Mouse (Mus musculus) heart, adult 2 months (tissue): ENCODE results near the gene Sfxn1. TPM values are rescaled to one million over a fixed set of nuclear protein-coding genes. Genes with fewer than 3 reads are reported as not detected.

Source experiments
- DNase-seq, 2 experiments: peaks; one replicate each; pipeline ENCODE4 v3.0.0; 2021
- H3K27ac ChIP-seq: fragments of 200-600 bp; 2 replicates; pipeline ENCODE4 v1.8.1; 2022
- H3K27me3 ChIP-seq: fragments of 200-500 bp; 2 replicates; pipeline ENCODE4 v1.6.1; 2012; ENCODE audit warnings: mild to moderate bottlenecking, low read length, inconsistent platforms, mixed read lengths; ENCODE audit not compliant: control insufficient read depth, insufficient read depth
- H3K36me3 ChIP-seq: fragments of 200-500 bp; 2 replicates; pipeline ENCODE4 v1.6.1; 2012; ENCODE audit warnings: low read length, inconsistent platforms; ENCODE audit not compliant: control insufficient read depth, insufficient read depth
- H3K4me1 ChIP-seq: fragments of 200-500 bp; 2 replicates; pipeline ENCODE4 v1.6.1; 2011; ENCODE audit warnings: low read length; ENCODE audit not compliant: control insufficient read depth, insufficient read depth
- H3K4me3 ChIP-seq: fragments of 200-600 bp; 2 replicates; pipeline ENCODE4 v1.8.1; 2022
- H3K79me2 ChIP-seq: fragments of 200-500 bp; replicated peaks from 2 replicates; pipeline ENCODE4 v1.6.1; 2012; ENCODE audit warnings: mild to moderate bottlenecking, inconsistent platforms, low read length, moderate library complexity, mixed read lengths; ENCODE audit not compliant: control insufficient read depth, insufficient read depth
- H3K9ac ChIP-seq: fragments of 200-500 bp; 2 replicates; pipeline ENCODE4 v1.6.1; 2012; ENCODE audit warnings: low read depth, mild to moderate bottlenecking, control low read depth, inconsistent platforms, low read length, mixed read lengths
- CTCF ChIP-seq: fragments of 200-600 bp; IDR thresholded peaks from 2 replicates; pipeline ENCODE4 v1.8.1; 2022; ENCODE audit warnings: antibody characterized with exemption, mild to moderate bottlenecking, moderate library complexity
- EP300 ChIP-seq: fragments of 200-500 bp; IDR thresholded peaks from 2 replicates; pipeline ENCODE4 v1.6.1; 2011; ENCODE audit warnings: low read depth, low read length, control low read depth; ENCODE audit not compliant: insufficient read depth
- POLR2A ChIP-seq: fragments of 200-500 bp; IDR thresholded peaks from 2 replicates; pipeline ENCODE4 v1.6.1; 2011; ENCODE audit warnings: mild to moderate bottlenecking, low read depth, low read length, control low read depth; ENCODE audit not compliant: insufficient read depth
- WGBS: fragments of 180-500 bp; shearing (Covaris S2); methylation state at CpG from one replicate; pipeline ENCODE4 v1.1.7; 2018; 5-methylcytosine and 5-hydroxymethylcytosine counted together
- intact Hi-C: fragments of 180-260 bp; cut with DNase I; formaldehyde crosslinking; loops from one replicate; pipeline ENCODE4 v1.15.1; 2025
- long read RNA-seq: library from polyadenylated mRNA; stranded (forward); transcript quantifications from one replicate; pipeline ENCODE4 v2.0.0, GENCODE M21; 2021
- polyA plus RNA-seq: library from polyadenylated mRNA; depleted of rRNA; stranded (reverse); fragments of >200 nt; gene quantifications from 2 replicates; pipeline ENCODE4 v1.2.3, GENCODE M21; 2012; rRNA removed
- total RNA-seq, 2 experiments: library from RNA; stranded (reverse); gene quantifications; 2 replicates each; pipeline ENCODE4 v1.2.3; 2021

Sfxn1 gene
- total RNA-seq (1 to 10 TPM; 8.1 to 8.5 TPM), polyA plus RNA-seq (6.8 and 7.9 TPM in 2 replicates)
- long read RNA-seq, transcript Sfxn1-201 (11 exons, 2,783 nt): major isoform, 7 of 12 reads
- long read RNA-seq, partial matches to known transcripts: 1 of 12 reads
- long read RNA-seq, other reads (novel, unspliced or antisense): 4 of 12 reads

DNA sequence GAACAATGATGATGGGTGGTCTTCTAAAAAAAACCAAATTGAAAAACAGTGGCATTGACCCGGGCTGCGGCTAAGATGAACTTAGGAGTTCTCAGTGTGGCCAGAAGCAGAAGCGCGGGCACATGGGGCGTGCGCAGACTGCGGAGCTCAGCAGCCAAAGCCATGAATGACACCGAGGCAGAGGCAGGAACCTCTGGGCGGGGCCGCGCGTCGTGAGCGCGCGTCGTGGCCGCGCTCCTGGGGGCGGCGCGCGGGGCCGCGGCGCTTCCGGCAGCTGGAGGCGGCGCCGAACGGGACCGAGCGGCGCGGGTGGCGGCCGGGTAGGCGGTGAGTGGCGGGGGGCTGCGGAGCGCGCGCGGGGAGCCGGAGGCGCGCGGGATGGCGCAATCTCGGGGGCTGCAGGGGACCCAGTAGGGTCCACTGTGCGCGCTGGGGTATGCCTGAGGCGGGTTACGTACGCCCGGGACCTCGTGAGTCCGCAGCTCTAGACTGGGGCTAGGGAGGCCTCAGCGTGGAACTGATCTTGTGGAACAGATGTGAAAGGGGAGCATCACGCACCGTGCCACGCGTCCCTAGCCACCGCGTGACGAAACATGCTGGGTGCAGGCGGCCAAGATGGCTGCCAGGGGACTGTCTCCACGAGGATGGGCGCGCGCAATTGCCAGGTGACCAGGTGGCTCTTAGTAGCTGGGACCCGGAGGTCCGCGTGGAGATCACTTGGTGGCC, at the start of gene Sfxn1:
Sfxn1 (plus strand) TSS at position 264 of the 726 bp plus-strand sequence.
- intact Hi-C loops: no loop called here
- peak within 1 kb of the TSS; percentile 90 for H3K4me3 ChIP-seq
- DNase-seq: peak; percentile 87 to 90
- 1% methylated on average over 70 of the region's 74 CpGs for WGBS
- no peaks in the 10 kb centered on the region for H3K36me3 ChIP-seq
- H3K27me3 ChIP-seq: no peaks in the 10 kb centered on the region
- peak within 1 kb of the TSS; percentile 88 for H3K27ac ChIP-seq
- H3K4me1 ChIP-seq: peaks cover 4% of the 10 kb centered on the region
- H3K79me2 ChIP-seq: no peaks in the 10 kb centered on the region
- TF ChIP-seq EP300: no peak
- H3K9ac ChIP-seq: peak within 1 kb of the TSS; percentile 87

DNA sequence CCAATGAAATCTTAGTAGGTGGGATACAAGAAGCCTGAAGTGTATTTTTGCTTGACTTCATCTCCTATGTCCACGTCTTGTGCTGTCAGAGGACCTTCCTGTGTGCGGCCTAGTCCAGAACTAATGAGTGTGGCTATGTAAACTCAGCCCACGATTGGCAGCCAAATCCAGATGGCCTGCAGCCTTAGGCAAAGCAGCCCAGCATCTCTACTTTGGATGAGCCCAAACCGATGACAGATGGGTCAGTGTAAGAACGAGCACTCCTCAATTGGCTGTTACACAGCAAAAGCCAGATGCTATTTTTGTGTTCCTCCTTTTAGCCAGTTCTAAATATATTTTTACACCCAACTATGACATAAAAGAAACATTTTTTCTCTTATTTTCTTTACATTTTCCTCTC, 48.4 kb upstream of the Sfxn1 start:
- H3K27me3 ChIP-seq: no peaks in the 10 kb centered on the region
- no peak overlapping the region for H3K27ac ChIP-seq
- H3K9ac ChIP-seq: no peak overlapping the region
- no peaks in the 10 kb centered on the region for H3K79me2 ChIP-seq
- peaks cover 2% of the 10 kb centered on the region; the same call in 1 of the 2 replicates for H3K4me1 ChIP-seq
- no peak overlapping the region for H3K4me3 ChIP-seq
- intact Hi-C loops: no loop called here
- no peak for TF ChIP-seq EP300
- no peak for TF ChIP-seq POLR2A
- TF ChIP-seq CTCF: no peak
- DNase-seq: peak in 1 of 2 experiments; percentile 9
- WGBS: 38% methylated on average over 5 of the region's 5 CpGs
- no peaks in the 10 kb centered on the region for H3K36me3 ChIP-seq

DNA sequence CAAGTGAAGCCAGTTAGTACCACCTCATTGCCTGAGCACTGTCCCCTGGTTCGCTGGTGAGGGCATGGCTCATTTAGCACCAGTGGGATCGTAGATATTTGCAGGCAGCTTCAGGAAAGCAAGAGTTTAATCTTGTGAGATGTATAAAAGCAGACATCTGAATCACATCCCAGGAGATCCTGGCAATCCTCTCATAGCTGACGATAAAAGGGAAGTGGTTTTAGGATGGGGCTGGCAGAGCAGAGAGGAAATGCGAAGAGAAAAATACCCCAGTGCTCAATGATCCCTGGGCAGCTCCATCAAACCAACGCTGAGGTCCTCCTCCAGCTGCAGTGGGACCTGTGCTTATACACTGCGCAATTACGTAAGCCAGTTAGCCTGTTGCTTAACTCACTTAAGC, 44.6 kb upstream of the Sfxn1 start:
- 71% methylated on average over 7 of the region's 7 CpGs for WGBS
- TF ChIP-seq EP300 (no peak), CTCF (no peak), POLR2A (no peak)
- Histone ChIP-seq H3K27ac (no peak overlapping the region), H3K9ac (no peak overlapping the region), H3K36me3 (no peaks in the 10 kb centered on the region), H3K4me3 (no peak overlapping the region), H3K27me3 (no peaks in the 10 kb centered on the region), H3K4me1 (peaks cover 2% of the 10 kb centered on the region; the same call in 1 of the 2 replicates), H3K79me2 (no peaks in the 10 kb centered on the region)
- DNase-seq: no peak
- intact Hi-C loops: no loop called here

DNA sequence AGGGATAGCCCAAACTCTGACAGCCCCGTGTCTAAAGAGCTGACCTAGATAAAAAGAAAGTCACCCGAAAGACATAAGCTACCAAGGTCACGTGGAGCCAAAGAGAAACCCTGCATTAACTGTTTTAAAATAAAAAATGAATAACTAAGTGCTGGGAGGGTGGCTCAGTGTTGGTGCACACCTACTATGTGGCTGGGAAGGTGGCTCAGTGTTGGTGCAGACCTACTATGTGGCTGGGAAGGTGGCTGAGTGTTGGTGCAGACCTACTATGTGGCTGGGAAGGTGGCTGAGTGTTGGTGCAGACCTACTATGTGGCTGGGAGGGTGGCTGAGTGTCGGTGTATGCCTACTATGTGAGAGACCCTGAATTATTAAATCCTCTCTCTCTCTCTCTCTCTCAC, 38.0 kb upstream of the Sfxn1 start:
- no peaks in the 10 kb centered on the region; the same call in 1 of the 2 replicates for H3K4me1 ChIP-seq
- intact Hi-C loops: no loop called here
- no peak for DNase-seq
- H3K79me2 ChIP-seq: no peaks in the 10 kb centered on the region
- 59% methylated on average over 4 of the region's 4 CpGs for WGBS
- H3K9ac ChIP-seq: no peak overlapping the region
- no peak overlapping the region for H3K27ac ChIP-seq
- no peak overlapping the region for H3K4me3 ChIP-seq
- no peaks in the 10 kb centered on the region for H3K27me3 ChIP-seq
- TF ChIP-seq CTCF: no peak
- no peaks in the 10 kb centered on the region for H3K36me3 ChIP-seq

DNA sequence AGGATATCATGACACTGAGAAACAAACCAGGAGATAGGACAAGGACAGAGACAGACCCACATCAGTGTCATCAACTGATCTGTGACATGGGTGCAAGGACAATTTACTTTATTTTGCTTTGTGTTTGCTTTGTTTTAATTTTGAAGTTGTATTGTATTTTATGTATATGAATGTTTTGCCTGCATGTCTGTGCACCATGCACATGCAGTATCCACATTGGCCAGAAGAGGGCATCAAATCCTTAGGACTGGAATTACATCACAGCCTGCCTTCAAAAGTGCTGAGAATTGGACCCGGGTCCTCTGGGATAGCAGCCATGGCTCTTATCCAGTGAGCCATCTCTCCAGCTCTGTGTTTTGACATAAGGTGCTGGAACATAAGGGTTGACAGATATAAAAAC, 36.1 kb upstream of the Sfxn1 start:
- Histone ChIP-seq H3K79me2 (no peaks in the 10 kb centered on the region), H3K27ac (no peak overlapping the region), H3K4me1 (no peaks in the 10 kb centered on the region; the same call in 1 of the 2 replicates), H3K4me3 (no peak overlapping the region), H3K27me3 (no peaks in the 10 kb centered on the region), H3K9ac (no peak overlapping the region), H3K36me3 (no peaks in the 10 kb centered on the region)
- TF ChIP-seq EP300 (no peak), CTCF (peak; percentile 65)
- 62% methylated on average over 1 of the region's 1 CpGs for WGBS
- DNase-seq: no peak
- intact Hi-C loops: no loop called here

DNA sequence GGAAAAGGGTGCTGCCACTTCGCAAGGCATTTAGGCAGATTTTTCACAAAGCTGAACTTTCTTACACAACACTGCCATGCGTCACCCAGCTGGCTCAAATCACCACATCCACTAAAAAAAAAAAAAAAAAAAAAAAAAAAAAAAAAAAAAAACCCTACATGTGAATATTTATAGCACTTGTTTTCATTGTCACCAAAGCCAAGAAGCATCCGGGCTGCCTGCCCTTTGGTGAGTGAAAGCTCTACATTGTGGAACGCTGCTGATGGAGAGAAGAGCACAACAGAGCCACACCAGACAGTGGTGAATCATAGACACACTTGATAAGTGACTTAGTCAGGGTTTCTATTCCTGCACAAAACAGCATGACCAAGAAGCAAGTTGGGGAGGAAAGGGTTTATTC, 33.7 kb upstream of the Sfxn1 start:
- TF ChIP-seq POLR2A (no peak), CTCF (no peak), EP300 (no peak)
- DNase-seq: peak in 1 of 2 experiments; percentile 8
- no peaks in the 10 kb centered on the region for H3K79me2 ChIP-seq
- H3K27me3 ChIP-seq: no peaks in the 10 kb centered on the region
- no peaks in the 10 kb centered on the region for H3K36me3 ChIP-seq
- no peak overlapping the region for H3K9ac ChIP-seq
- no peak overlapping the region for H3K27ac ChIP-seq
- no peak overlapping the region for H3K4me3 ChIP-seq
- WGBS: 45% methylated on average over 4 of the region's 4 CpGs
- intact Hi-C loops: no loop called here
- no peaks in the 10 kb centered on the region; the same call in 1 of the 2 replicates for H3K4me1 ChIP-seq
